Mouse (Mus musculus): ENCODE results near the gene Dnlz.
"Not testable (repeated sequence)": the region's sequence is repeated elsewhere in the genome, so short reads cannot be mapped to it uniquely, and the experiment has no call there.

Gene Dnlz

DNA sequence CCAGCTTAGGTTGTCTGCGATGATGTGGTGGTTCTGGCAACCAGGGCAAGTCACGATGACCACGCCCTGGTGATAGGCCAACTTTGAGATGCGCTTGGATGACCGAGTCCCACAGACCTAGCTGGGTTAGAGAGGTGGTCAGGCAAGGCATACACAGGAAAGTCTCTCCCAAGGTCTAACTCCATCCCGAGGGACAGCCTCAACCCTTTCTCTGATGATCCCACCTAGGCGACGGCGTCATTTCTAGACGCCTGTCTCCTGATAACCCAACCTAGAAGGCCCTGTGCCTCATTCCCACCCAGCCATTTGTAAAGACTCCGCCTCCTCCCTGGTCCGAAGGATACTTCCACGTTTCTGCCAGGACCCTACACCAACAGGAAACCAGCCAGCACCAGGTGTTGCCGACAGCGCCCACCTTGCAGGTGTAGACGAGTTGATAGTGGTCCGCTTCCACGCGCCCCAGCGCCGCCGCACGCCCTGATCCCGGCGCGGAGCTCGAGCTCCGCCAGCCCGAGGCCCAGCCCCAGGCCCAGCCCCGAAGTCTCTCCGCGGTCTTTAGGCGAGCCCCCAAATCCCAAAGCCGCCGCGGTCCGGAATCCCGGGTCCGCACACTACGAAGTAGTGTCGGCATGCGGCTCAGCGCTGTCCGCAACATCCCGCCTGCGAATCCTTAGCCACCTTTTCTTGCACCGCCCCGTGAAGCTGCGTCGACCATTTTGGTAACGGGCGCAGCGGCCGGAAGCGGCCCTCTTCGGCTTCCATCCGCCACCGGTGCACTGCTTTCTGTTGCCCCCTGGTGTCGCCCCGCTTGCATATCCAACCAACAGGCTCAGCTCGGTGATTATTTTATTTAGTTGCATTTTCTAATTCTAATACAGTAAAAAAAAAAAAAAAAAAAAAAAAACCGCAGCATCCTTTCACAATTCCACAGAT is at the start of gene Dnlz:
TSS of gene Dnlz (minus strand) at position 753 of the 933 bp plus-strand sequence.
- DNase-seq = peak; percentile 91 to 94

DNA sequence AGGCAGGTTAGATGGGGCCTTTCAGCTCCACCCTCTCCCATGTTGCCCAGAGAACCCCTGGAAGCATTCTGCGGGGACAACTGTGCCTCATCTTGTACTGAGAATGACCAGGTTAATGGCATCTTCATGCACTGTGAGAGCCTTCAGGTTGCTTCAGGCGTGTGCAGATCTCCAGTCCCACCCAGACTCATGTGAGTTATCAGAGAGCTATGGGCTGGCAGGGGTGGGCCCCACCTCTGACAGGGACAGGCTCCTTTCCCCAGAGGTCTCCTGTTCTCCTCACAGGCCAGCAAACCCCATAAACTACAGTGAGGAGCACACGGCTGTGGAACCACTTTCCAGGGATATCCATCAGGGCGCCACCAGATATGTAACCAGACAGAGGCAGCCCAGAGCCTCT is 49.1 kb upstream of the Dnlz start:
- DNase-seq = no peak

DNA sequence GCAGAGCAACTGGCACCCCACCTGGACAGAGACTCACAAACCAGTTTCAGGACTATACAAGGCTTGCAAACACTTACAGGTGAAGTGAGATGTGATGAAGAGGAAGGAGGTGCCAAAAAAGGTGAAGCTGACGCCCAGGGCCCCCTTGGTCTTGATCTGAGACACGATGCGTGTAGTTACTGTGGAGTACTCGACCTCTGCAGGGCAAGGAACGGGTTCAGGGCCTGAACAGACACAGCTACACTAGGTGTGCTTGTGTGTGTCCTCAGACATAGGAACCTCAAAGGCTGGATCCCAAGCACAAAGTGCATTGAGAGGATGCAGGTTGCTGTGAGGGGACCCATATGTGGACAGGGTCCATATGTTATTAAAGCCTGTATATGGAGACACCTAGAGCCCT is 48.4 kb upstream of the Dnlz start:
- no peak for DNase-seq

DNA sequence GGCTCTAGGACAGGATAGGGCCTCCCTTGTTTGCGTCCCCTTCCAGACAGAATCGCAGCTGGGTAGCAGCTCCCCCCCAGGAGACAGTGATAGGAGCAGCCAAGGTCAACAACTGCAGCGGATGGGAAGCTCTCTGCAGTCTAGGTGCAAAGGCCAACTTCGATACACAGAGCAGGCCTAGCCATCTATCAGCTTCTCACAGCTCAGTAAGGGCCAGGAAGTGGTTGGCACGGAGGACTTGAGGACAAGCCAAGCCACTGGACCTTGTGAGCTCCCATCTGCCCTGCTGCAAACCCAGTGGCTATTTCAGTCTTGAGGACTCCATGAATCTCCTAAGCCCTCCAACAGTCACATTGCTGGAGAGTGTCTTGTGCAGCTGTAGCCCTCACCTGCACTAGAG is 47.7 kb upstream of the Dnlz start:
- peak; percentile 75 to 81 for DNase-seq

DNA sequence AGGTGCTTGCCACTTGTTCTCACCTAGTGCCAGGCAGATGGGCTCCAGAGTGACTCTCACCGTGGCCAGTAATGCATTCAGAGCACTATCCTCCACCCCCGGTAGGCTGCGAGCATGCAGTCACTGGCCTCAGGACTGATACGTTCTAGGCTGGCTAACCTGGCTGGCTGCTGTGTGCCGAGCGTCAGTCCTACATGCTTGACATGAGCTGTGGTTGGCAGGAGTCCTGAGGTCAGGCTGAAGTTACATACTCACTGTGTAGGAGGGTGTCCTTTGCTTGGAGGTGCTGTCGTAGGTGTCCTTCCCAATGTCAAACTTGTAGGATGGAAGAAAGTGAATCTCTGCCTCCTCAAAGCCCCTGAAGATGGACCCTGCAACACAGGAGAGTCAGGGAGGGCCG is 47.1 kb upstream of the Dnlz start:
- peak in 1 of 2 experiments; percentile 39 for DNase-seq

DNA sequence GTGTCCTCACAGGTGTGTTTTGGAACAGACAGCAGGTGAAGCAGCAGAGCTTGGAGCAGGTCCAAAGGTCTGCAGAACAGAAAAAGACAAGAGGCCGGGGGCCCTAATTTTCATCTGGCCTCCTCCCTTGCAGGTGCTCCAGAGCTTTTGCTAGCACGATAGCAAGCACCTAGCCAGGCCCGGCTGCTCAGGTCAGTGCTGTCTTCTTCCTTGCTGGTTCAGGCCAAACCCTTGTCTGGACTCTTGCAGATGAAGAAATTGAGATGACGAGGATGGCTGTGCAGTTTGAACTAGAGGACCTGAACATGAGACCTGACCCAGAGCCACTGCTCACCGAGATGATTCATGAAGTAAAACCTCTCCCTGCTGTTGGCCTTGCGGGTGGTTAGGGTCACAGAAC is 39.7 kb upstream of the Dnlz start:
- DNase-seq = no peak

DNA sequence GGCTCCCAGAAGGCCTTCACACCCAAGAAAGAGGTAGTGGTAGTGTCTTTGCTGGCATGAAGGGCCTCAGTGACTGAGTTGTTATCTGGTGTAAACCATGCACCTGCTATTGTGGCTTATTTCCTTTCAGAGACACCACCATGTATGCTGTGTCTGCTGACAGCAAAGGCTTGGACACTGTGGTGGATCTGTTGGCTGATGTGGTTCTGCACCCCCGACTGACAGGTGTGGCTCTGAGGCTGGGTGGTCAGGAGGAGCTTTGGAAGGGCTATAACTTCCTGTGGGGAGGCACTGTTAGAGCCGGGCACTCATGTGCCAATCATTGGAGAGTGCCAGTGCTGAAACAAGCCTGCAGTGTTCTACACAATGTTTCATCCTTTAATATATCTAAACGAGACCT is 39.0 kb upstream of the Dnlz start:
- DNase-seq = no peak

DNA sequence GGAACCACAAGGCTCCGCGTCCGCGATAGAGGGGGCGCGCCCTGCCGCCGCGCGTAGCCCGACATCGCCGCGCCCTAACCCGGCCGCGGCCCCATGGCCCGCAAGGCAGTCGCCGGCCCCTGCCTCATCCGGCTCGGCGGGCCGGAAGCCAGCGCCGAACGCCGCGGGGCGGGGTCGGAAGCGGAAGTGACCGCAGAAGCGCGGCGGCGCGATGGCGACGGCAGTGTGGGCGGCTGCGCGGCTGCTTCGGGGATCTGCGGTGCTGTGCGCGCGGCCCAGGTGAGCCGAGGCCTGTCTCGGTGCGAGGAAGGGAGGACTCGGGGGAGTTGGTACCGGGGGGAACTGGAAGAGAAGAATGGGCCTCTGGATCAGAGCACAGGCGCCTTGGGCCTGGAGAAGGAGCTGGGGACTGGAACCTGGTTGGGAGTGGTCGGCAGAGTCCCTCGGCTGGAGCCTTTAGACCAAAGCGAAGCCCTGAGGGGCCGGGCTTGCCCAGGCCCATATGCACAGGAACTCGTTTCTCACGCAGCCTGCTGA is 37.3 kb upstream of the Dnlz start, which contains the start of the genes Entr1 and Pmpca:
TSS of gene Entr1 (minus strand) at position 163 of the 537 bp plus-strand sequence.
TSS of gene Pmpca (plus strand) at position 186 of the 537 bp plus-strand sequence.
- DNase-seq = peak; percentile 62 to 79

DNA sequence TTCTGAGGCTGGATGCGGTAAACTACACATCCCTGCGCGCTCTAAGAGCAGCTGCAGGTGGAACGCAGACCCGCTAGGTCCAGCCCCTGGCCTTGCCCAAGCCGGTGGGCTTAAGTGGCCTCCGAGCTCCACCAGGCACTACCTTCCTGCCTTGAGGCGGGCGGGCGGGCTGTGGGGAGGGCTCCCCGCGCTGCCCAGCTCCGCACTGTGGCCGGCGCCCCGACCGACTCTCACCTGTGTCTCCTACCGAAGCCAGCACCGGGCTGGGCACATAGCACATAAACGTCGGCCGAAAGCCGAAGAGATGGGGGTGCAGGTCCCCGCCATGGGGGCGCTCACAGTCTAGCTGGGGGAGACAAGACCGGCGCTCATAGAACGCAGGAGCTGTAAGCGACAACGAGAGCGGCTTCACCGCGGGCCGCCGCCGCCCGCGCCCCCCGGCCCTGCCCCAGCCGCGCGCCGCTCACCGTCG is 36.8 kb upstream of the Dnlz start:
- DNase-seq = no peak

DNA sequence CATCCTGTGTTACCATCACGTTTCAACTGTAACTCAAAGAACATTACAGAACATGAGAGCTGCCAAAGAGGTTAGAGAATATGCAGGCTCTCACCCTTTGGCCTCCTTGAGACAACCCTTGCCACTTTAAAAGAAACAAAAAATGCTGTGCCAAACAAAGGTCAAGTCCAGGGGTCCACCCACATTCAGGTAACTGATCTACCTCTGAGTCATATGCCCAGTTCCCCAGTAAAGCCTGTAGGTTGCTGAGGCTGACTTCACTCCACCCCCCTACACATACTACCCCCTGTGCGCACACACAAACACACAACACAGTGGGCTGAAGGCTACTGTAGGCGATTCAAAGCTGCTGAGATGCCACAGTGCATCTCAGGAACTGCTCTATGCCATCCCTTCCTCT is 35.8 kb upstream of the Dnlz start:
- peak; percentile 66 to 75 for DNase-seq

DNA sequence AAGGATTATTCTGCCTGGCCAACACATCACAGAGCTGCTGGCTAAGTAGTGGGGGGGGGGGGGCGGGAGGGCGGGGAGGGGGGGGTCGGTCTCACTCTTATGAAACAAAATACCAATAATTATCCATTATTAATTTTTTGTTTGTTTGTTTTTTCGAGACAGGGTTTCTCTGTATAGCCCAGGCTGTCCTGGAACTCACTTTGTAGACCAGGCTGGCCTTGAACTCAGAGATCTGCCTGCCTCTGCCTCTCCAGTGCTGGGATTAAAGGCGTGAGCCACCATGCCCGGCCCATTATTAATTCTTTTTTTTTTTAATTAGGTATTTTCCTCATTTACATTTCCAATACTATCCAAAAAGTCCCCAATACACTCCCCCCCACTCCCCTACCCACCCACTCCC is 29.0 kb upstream of the Dnlz start:
- not testable (repeated sequence) for DNase-seq

DNA sequence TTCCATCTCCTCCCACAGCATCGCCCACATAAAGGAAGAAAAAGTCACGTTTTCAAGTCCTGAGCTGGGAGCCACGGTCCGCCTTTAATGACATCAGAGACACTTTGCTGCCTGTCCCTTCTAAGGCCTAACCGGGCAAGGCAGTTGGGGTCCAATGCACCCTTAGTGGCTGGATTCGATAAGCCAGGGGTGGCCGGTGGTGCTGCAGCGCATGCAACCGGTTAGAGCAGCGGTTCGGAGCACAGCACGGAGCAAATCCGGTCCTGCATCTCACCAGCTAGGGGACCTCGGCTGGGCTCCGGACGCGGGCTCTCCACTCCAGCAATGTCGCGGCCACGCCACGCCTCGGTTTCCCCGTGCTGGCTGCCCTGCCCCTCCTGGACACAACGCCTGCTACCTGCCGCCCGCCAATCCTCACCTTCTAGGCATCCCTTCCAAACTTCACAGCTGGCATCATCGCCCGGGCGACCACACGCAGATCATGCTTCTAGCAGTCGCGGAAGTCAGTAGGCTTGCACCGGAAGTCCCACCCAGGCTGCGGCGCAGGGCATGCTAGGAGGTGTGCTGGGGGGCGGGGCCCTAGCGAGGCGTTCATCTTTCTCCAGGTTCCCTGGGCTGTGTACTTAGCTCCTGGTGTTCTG is 28.3 kb upstream of the Dnlz start, which contains the start of gene Snapc4:
TSS of gene Snapc4 (minus strand) at position 523 of the 641 bp plus-strand sequence.
- peak; percentile 80 to 89 for DNase-seq

DNA sequence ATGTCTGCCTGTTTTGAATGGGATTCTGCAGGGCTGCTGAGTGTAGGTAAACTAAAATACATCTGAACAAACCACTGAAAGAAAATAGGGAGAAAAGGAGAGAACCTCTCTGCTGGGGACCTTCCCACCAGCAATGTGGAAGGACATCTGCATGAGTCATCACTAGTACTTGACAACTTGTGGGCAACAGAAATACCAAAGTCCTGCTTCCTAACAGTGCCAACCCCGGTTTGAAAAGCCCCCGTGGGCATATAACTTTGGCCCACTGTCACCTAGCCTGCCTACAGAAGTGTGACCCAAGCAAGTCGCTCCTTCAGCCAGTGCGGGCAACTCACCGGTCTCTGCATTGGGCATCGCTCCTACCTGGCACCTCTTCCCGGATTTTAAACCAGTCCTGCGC is 20.5 kb upstream of the Dnlz start:
- no peak for DNase-seq

DNA sequence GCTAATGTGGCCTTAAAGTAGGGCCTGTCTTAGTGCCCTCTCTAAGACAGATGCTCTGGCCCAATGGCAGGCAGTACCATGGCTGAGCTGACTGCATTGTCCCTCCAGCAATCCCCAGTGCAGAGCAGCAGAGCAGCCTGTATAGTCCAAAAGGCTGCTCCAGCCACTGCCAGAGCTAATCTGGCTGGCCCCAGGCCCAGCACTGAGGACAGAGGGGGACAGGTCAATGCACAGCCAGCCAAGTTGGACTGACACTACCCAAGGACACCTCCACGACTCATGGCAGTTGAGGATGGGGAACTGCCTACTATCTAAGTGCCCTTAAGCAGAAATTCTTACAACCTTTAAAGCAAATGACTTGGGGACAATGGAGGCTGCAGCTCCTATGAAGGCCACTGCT is 16.7 kb upstream of the Dnlz start:
- no peak for DNase-seq

DNA sequence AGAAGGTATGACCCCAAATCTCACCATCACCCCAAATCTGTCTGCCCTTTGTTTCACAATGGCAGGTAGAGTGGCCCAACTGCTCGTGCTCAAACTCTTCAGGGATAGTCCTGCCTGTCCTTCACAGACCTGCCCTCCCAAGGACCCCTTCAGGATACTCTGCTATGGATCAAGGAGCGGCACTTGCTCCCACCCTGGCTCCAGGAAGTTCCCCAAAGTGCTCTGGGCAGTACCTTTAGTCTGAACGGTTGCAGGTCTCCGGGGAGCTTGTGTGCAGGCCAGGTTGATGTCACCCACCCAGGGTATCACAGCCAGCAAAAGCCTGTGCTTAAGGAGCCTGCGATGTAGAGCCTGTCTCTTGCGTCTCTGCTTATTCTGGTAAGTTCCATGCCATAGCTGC is 16.0 kb upstream of the Dnlz start:
- no peak for DNase-seq

DNA sequence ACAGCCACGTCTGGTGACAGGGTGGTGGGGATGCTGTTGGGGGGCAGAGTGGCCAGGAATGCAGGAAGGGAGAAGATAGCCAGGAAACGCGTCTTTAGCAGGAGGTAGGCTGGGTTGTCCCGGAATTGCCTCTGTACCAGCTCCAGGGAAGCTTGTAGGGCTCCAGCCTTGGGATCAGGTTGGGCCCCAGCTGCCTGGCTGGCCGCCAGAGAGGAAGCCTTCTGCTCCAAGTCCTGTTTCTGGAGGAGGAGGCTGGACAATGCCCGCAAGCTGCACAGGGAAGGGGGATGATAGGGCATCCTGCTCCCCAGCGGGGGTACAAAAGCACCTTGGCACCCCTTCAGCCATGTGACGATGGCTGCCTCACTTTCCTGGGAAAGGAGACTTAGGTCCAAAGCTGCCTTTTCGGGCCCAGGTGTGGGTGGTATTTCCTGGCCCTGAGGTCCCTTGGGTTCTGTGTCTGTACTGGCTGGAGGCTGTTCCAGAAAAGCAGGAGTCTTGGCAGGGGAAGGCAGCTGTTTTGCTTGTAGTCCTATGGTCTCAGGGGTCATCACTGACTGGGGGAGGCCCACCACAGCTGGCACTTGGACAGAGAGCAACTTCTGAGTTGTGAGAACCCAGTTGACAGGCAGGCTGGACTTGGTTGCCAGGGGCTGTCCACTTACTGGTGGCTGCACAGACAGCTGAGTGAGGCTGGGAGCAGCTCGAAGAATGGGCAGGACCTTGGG is 13.0 kb upstream of the Dnlz start:
- peak in 1 of 2 experiments; percentile 58 for DNase-seq

DNA sequence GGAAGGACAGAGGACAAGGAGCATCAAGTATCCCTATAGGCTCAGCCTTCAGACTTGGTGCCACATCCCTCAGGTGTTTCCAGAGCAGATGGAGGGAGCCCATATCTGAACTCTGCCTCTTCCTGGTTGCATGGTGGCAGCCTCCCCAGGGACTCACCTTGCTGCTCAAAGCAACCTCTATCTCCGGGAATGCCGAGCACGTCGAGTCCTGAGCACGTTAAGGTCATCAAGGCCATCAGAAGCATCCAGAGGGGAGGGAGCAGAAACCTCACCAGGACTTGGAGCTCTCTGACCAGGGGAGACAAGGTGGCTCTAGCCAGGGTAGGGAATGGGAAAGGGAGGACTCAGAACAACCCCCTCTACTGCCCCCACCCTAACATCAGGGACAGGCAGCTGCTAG is 11.6 kb upstream of the Dnlz start:
- DNase-seq = no peak

DNA sequence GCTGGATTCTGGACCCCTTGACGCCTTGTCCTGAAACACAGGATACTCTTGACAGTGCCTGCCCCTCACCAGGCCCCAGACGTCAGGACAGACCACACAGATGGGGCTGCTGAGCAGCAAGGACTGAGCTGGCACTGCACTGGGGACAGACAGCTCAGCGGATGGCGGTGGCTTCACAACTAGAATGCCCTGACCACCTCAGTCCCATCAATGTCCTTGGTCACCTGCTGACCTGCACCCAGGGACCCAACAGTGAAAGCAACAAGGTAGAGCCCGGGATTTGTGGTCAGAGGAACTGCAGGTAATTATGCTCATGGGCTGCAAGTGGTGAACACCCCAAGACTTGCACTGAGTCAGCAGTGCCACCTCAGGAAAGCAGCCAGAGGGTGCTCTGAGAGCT is 11.1 kb upstream of the Dnlz start:
- DNase-seq = no peak

DNA sequence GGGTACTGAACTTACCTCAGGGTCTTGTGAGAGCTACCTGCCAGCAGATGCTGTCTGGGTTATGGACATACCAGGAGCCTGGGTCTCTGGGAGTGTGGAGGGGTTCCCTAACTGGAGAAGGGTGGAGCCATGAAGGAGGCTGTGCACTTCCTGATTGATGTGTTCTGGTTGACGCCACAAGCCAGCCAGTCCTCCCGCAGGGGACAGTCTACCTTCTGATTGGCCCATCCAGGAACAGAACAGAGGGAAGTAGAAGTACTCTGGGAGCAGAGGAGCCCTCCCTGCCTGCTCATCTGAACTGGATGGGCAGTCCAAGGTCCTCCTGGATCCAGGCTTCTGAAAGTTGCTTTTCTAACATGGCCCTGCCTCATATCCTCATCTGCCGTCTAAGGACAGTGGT is 8.9 kb upstream of the Dnlz start, which contains the start of gene Card9:
TSS of gene Card9 (minus strand) at position 147 of the 400 bp plus-strand sequence.
- DNase-seq = no peak

DNA sequence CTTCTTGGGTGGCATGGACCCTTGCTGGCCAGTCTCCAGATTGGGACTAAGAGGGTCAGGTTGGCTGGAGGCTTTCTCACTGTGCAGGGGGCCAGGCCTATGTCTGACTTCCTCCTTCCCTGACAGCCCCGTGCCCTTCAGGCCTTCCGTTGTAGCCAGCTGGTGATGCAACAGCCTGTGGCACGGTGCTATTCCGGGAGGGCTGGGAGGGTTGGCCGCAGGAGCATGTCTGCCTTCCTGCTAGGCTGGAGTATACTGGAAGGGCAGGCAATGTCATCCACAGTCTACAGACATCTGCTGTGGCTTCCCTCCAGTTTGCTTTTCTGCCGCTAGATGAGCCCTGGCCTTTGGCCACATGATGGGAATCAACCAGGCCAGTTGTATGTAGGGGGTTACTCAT is 8.1 kb upstream of the Dnlz start:
- no peak for DNase-seq

DNA sequence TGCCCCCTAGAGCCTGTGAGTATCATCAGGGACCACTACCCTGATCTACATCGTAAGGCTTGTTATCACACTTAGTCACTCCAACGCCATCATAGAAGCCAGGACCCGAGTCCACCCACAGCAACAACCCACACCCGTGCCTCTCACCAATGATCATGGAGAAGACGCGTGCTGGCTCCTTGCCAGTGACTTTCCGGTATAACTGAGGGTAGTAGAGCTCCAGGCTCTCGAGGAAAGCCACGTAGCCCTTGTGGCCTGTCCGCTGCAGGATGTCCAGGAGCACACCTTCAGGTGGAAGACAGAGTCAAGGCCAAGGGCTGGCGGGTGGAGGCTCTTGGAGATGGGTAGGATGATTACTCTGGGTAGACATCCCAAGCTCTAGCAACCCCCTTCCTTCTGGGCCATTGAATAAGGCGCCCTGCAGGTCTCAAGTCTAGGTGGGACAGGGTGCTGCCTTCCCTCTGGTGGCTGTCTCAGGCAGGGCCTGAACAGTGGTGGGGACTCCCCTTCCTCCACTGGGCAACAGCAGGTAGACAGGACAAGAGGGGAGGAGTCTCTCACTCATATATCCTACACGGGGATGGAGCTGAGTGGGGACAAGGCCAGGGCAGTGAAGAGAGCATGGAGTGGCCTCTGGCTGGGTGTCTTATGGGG is 6.9 kb upstream of the Dnlz start:
- DNase-seq = no peak

DNA sequence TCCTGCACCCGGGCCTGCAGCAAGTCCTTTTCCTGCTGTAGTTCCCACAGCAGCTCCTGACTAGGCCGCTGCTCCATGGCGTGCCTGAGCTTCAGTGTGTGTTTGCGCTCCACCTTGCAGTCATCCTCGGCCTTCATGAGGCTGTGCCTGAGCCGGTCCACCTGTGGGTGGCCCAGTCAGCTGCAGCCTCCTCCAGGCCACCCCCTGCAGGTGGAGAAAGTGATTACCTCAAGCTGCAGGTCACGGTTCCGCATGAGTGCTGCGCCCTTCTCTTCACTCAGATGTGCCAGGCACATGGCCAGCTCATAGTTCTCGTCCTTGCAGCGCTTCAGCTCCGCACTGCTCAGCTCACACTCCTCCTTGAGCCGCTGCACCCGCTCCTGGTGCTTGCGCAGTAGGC is 5.6 kb upstream of the Dnlz start:
- peak; percentile 87 for DNase-seq
